In genomic region chr6:58710369-58710768, GRCm38 (mm10) we compare ENCODE assay signal across 15 mouse cellular contexts.
"Had no signal": no experiment of that assay in that cellular context is flagged by ENCODE, and none has a peak within 500 bp of the region (broad histone marks: within the 10 kb centered on the region; RNA-seq: fewer than 3 reads in every experiment).

No protein-coding gene starts in this region.

- H3K4me2 ChIP-seq: lung, embryonic 14.5 days; midbrain, embryonic 12.5 days; neural tube, embryonic 12.5 days; stomach, embryonic 15.5 days had no signal

- H3K27me3 ChIP-seq: midbrain, embryonic 12.5 days; neural tube, embryonic 12.5 days; stomach, embryonic 15.5 days had no signal

- H3K36me3 ChIP-seq: midbrain, embryonic 10.5 days; midbrain, embryonic 12.5 days; neural tube, embryonic 12.5 days; stomach, embryonic 15.5 days had no signal

- DNase-seq: lung, adult 18-20 months; lung, embryonic 14.5 days; lung, postnatal 10 days; lung, postnatal 4 days; midbrain, embryonic 14.5 days; right cerebral cortex, postnatal 14 days; thymus, adult 18-20 months; thymus, postnatal 14 days; thymus, postnatal 36 days had no signal

- H3K4me1 ChIP-seq: midbrain, embryonic 10.5 days; midbrain, embryonic 12.5 days; neural tube, embryonic 12.5 days; stomach, embryonic 15.5 days had no signal

- H3K27ac ChIP-seq: liver, embryonic 14.5 days; midbrain, embryonic 10.5 days; midbrain, embryonic 12.5 days; neural tube, embryonic 12.5 days; stomach, embryonic 15.5 days; stomach, postnatal 0 days had no signal

- H3K4me3 ChIP-seq: midbrain, embryonic 10.5 days; midbrain, embryonic 12.5 days; neural tube, embryonic 12.5 days; stomach, embryonic 15.5 days had no signal

- H3K9ac ChIP-seq: liver, embryonic 14.5 days; lung, embryonic 14.5 days; midbrain, embryonic 12.5 days; neural tube, embryonic 12.5 days; stomach, embryonic 15.5 days had no signal

- H3K9me3 ChIP-seq: midbrain, embryonic 10.5 days; midbrain, embryonic 12.5 days; neural tube, embryonic 12.5 days; stomach, embryonic 15.5 days had no signal
